Mouse (Mus musculus): Measurements from ENCODE around the gene Arhgap32.

DNA sequence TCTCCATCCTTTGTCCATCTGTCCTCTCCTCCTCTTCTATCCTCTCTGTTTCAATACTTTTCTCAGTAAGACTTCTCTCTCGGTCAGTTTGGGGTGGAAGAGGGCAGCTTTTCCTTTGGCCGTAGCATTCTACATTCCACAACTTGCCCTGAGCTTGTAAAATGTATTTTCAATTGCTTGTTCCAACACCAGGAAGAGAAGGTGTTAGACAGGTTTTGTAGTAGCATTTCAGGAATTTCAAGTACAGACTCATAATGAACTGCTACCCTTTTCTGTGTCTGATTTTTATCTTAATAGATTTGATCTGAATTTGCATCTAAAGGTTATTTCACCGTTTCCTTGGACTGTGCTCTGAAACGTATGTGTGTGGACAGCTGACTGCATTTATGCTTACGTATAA, 336 bp downstream of the Arhgap32 start:
- TF ChIP-seq E2F4 (IDR thresholded peaks at IDR 0.05; ENCODE audit: insufficient replicate concordance, low read depth, low read length) (no peak), IRF4 (IDR thresholded peaks at IDR 0.05; ENCODE audit: low read depth, low read length) (no peak), NELFE (IDR thresholded peaks at IDR 0.05; ENCODE audit: low read depth, low read length) (no peak), CTCF (conservative IDR thresholded peaks at IDR 0.05 in 1 of 2, IDR thresholded peaks at IDR 0.05 in 1 of 2; ENCODE audit: low read depth in 2 of 2, low read length in 2 of 2) (no peak), EP300 (IDR thresholded peaks at IDR 0.05; ENCODE audit: low read length) (no peak), SIN3A (IDR thresholded peaks at IDR 0.05; ENCODE audit: low read length) (no peak)

Data from CH12.LX (cell line).